ENCODE assay signal across 24 mouse cellular contexts in genomic region chr3:37811429-37811828, GRCm38 (mm10).
"Had no signal": no experiment of that assay in that cellular context is flagged by ENCODE, and none has a peak within 500 bp of the region (broad histone marks: within the 10 kb centered on the region; RNA-seq: fewer than 3 reads in every experiment).

No protein-coding gene starts in this region.

- H3K4me3 ChIP-seq: gastrocnemius, adult 2 months; heart, embryonic 13.5 days; heart, embryonic 15.5 days; hindbrain, embryonic 10.5 days; hindbrain, embryonic 12.5 days; hindbrain, embryonic 15.5 days; intestine, embryonic 15.5 days; layer of hippocampus, adult 2 months; left cerebral cortex, adult 2 months; limb, embryonic 13.5 days had no signal

- H3K27ac ChIP-seq: gastrocnemius, adult 2 months; heart, embryonic 13.5 days; heart, embryonic 15.5 days; hindbrain, embryonic 10.5 days; hindbrain, embryonic 12.5 days; hindbrain, embryonic 15.5 days; intestine, embryonic 15.5 days; layer of hippocampus, adult 2 months; left cerebral cortex, adult 2 months; limb, embryonic 13.5 days had no signal

- H3K9me3 ChIP-seq: heart, embryonic 15.5 days; hindbrain, embryonic 10.5 days had no signal

- H3K36me3 ChIP-seq: heart, embryonic 13.5 days; heart, embryonic 15.5 days; hindbrain, embryonic 10.5 days; hindbrain, embryonic 12.5 days; hindbrain, embryonic 15.5 days; intestine, embryonic 15.5 days; limb, embryonic 13.5 days had no signal

- DNase-seq: gastrocnemius, adult 2 months; gastrocnemius, postnatal 10 days; gastrocnemius, postnatal 25 days; heart, postnatal 14 days; heart, postnatal 36 days; kidney, adult 18-20 months; kidney, adult 8-10 months; kidney, postnatal 10 days; kidney, postnatal 25 days; kidney, postnatal 4 days; liver had no signal

- ATAC-seq: inflammation-experienced regulatory T-cells, adult 6 months; intestine, embryonic 15.5 days; intestine, postnatal 0 days had no signal

- H3K27me3 ChIP-seq: heart, embryonic 13.5 days; heart, embryonic 15.5 days; hindbrain, embryonic 12.5 days; hindbrain, embryonic 15.5 days; intestine, embryonic 15.5 days; limb, embryonic 13.5 days had no signal

- H3K9ac ChIP-seq: heart, embryonic 13.5 days; heart, embryonic 15.5 days; hindbrain, embryonic 12.5 days; hindbrain, embryonic 15.5 days; intestine, embryonic 15.5 days; limb, embryonic 13.5 days had no signal

- H3K4me1 ChIP-seq: heart, embryonic 13.5 days; heart, embryonic 15.5 days; hindbrain, embryonic 10.5 days; hindbrain, embryonic 12.5 days; hindbrain, embryonic 15.5 days; intestine, embryonic 15.5 days; limb, embryonic 13.5 days had no signal

- H3K4me2 ChIP-seq: heart, embryonic 11.5 days; heart, embryonic 13.5 days; heart, embryonic 15.5 days; hindbrain, embryonic 12.5 days; hindbrain, embryonic 15.5 days; intestine, embryonic 15.5 days; limb, embryonic 13.5 days; liver, embryonic 11.5 days had no signal
